Mouse (Mus musculus) MEL (cell line): ENCODE results near the gene Slc29a1. TPM values are rescaled to one million over a fixed set of nuclear protein-coding genes. Genes with fewer than 3 reads are reported as not detected.

ENCODE experiments used
- DNase-seq: peaks from one replicate; pipeline ENCODE4 v3.0.0; 2011; ENCODE audit warnings: low read depth, low spot score
- H3K27ac ChIP-seq: 2 replicates; pipeline ENCODE4 v1.5.1; 2012; ENCODE audit warnings: low read depth, mild to moderate bottlenecking, control low read depth, low read length, moderate library complexity; ENCODE audit not compliant: control insufficient read depth
- H3K27me3 ChIP-seq, 2 experiments: fragments of 150-350 bp in 1 of 2; sonication (generic) in 1 of 2; 2 replicates each; pipeline ENCODE4 v1.6.1; 2012; ENCODE audit warnings: low read length in 2 of 2, mild to moderate bottlenecking in 2 of 2, improper control_type of control experiment in 1 of 2, moderate library complexity in 1 of 2; ENCODE audit not compliant: insufficient read depth in 2 of 2, control insufficient read depth in 1 of 2
- H3K36me3 ChIP-seq, 2 experiments: 2 replicates each; pipeline ENCODE4 v1.6.1; 2012 to 2014; ENCODE audit warnings: low read length in 2 of 2, improper control_type of control experiment in 1 of 2, inconsistent platforms in 1 of 2, mild to moderate bottlenecking in 1 of 2; ENCODE audit not compliant: insufficient read depth in 2 of 2, control insufficient read depth in 1 of 2
- H3K4me1 ChIP-seq, 2 experiments: fragments of 150-350 bp in 1 of 2; sonication (generic) in 1 of 2; 2 replicates each; pipeline ENCODE4 v1.6.1; 2012; ENCODE audit warnings: low read length in 2 of 2, improper control_type of control experiment in 1 of 2, mild to moderate bottlenecking in 1 of 2; ENCODE audit not compliant: insufficient read depth in 2 of 2, control insufficient read depth in 1 of 2
- H3K4me3 ChIP-seq, 2 experiments: fragments of 150-350 bp in 1 of 2; sonication (generic) in 1 of 2; 2 replicates each; pipeline ENCODE4 v1.5.1; 2012; ENCODE audit warnings: low read depth in 2 of 2, low read length in 2 of 2, mild to moderate bottlenecking in 2 of 2, moderate library complexity in 2 of 2, control low read depth in 1 of 2, improper control_type of control experiment in 1 of 2; ENCODE audit not compliant: control insufficient read depth in 1 of 2, insufficient read depth in 1 of 2
- H3K79me2 ChIP-seq: 2 replicates; pipeline ENCODE4 v1.6.1; 2012; ENCODE audit warnings: mild to moderate bottlenecking, low read length, moderate library complexity; ENCODE audit not compliant: control insufficient read depth, poor library complexity, insufficient read depth
- H3K9ac ChIP-seq: 2 replicates; pipeline ENCODE4 v1.6.1; 2012; ENCODE audit warnings: low read depth, mild to moderate bottlenecking, control low read depth, low read length, moderate library complexity; ENCODE audit not compliant: control insufficient read depth, poor library complexity, severe bottlenecking
- H3K9me3 ChIP-seq: fragments of 150-350 bp; sonication (generic); replicated peaks from 2 replicates; pipeline ENCODE4 v1.6.1; 2012; ENCODE audit warnings: mild to moderate bottlenecking, low read length, improper control_type of control experiment, moderate library complexity; ENCODE audit not compliant: insufficient read depth
- BHLHE40 ChIP-seq: IDR thresholded peaks from 2 replicates; pipeline ENCODE4 v1.6.1; 2012; ENCODE audit warnings: low read depth, mild to moderate bottlenecking, inconsistent platforms, low read length, improper control_type of control experiment, borderline replicate concordance
- CHD1 ChIP-seq: IDR thresholded peaks from 2 replicates; pipeline ENCODE4 v1.6.1; 2012; ENCODE audit warnings: low read depth, mild to moderate bottlenecking, inconsistent platforms, low read length, improper control_type of control experiment
- ELF1 ChIP-seq: IDR thresholded peaks from 2 replicates; pipeline ENCODE4 v1.6.1; 2014; ENCODE audit warnings: low read depth, mild to moderate bottlenecking, inconsistent platforms, low read length, improper control_type of control experiment, moderate library complexity
- GATA1 ChIP-seq: IDR thresholded peaks from 2 replicates; pipeline ENCODE4 v1.6.1; 2011; ENCODE audit warnings: low read depth, low read length, improper control_type of control experiment
- MEF2A ChIP-seq: IDR thresholded peaks from 2 replicates; pipeline ENCODE4 v1.6.1; 2014; ENCODE audit warnings: low read depth, mild to moderate bottlenecking, inconsistent platforms, low read length, improper control_type of control experiment; ENCODE audit not compliant: poor library complexity, insufficient replicate concordance, severe bottlenecking; ENCODE audit errors: extremely low read depth
- NRF1 ChIP-seq: IDR thresholded peaks from 2 replicates; pipeline ENCODE4 v1.6.1; 2014; ENCODE audit warnings: low read depth, mild to moderate bottlenecking, inconsistent platforms, low read length, improper control_type of control experiment, moderate library complexity; ENCODE audit not compliant: poor library complexity, insufficient read depth, severe bottlenecking
- POLR2A ChIP-seq, 2 experiments: IDR thresholded peaks; 2 replicates each; pipeline ENCODE4 v1.6.1; 2011 to 2012; ENCODE audit warnings: low read length in 2 of 2, mild to moderate bottlenecking in 2 of 2, control low read depth in 1 of 2, improper control_type of control experiment in 1 of 2, low read depth in 1 of 2, moderate library complexity in 1 of 2; ENCODE audit not compliant: control insufficient read depth in 1 of 2, insufficient read depth in 1 of 2, poor library complexity in 1 of 2
- POLR2AphosphoS5 ChIP-seq: IDR thresholded peaks from 2 replicates; pipeline ENCODE4 v1.6.1; 2012; ENCODE audit warnings: low read depth, borderline replicate concordance, mild to moderate bottlenecking, inconsistent platforms, low read length, moderate library complexity, mixed read lengths
- TBP ChIP-seq: IDR thresholded peaks from 2 replicates; pipeline ENCODE4 v1.8.0; 2011; ENCODE audit warnings: low read depth, low read length, improper control_type of control experiment
- polyA plus RNA-seq, 2 experiments: library from polyadenylated mRNA; stranded (reverse) in 1 of 2; unstranded in 1 of 2; fragments of >175 nt in 1 of 2; fragments of >200 nt in 1 of 2; gene quantifications; 2 replicates each; pipeline versions ENCODE4 v1.2.1 to v1.2.4; 2012; ENCODE audit warnings: low replicate concordance in 2 of 2, low read depth in 1 of 2; ENCODE audit not compliant: insufficient read length in 2 of 2, insufficient read depth in 1 of 2, missing spikeins in 1 of 2
- total RNA-seq: library from RNA; depleted of rRNA; stranded (reverse); fragments of 300-350 nt; gene quantifications from 2 replicates; pipeline ENCODE4 v1.2.3, GENCODE M21; 2012

The Slc29a1 gene
- total and polyA plus RNA-seq, 3 experiments, result 238 to 341 TPM; not detected in 1

- TF ChIP-seq NRF1 (no peak), ELF1 (no peak), CHD1 (no peak), BHLHE40 (no peak), TBP (no peak), MEF2A (no peak)
- TF ChIP-seq, all 39 proteins: peak for 0
Observed at GRCm38 (mm10) chr17:45543115-45543514, 56.3 kb downstream of the Slc29a1 start.

GRCm38 (mm10) chr17:45542705-45543104 lies 56.7 kb downstream of the Slc29a1 start:
- H3K4me3 ChIP-seq, result no peak overlapping the region
- TF ChIP-seq NRF1 (no peak), POLR2AphosphoS5 (no peak), POLR2A (IDR thresholded peaks at IDR 0.05; ENCODE audit: control insufficient read depth in 1 of 2, insufficient read depth in 1 of 2, low read depth in 1 of 2, low read length in 2 of 2, poor library complexity in 1 of 2) (no peak)
- H3K36me3 ChIP-seq, result no peaks in the 10 kb centered on the region
- H3K79me2 ChIP-seq, result no peaks in the 10 kb centered on the region
- no peaks in the 10 kb centered on the region for H3K9me3 ChIP-seq
- H3K27ac ChIP-seq, result no peak overlapping the region
- no peak overlapping the region for H3K9ac ChIP-seq
- DNase-seq, result no peak
- peaks cover 2 to 7% of the 10 kb centered on the region in 2 experiments; a peak in 3 of 4 replicates for H3K27me3 ChIP-seq
- H3K4me1 ChIP-seq, result no peaks in the 10 kb centered on the region

More at GRCm38 (mm10) chr17:45543115-45543514, 56.3 kb downstream of the Slc29a1 start:
- H3K27me3 ChIP-seq, result peaks cover 2 to 7% of the 10 kb centered on the region in 2 experiments; a peak in 3 of 4 replicates
- H3K9me3 ChIP-seq, result no peaks in the 10 kb centered on the region
- H3K4me3 ChIP-seq, result no peak overlapping the region
- no peaks in the 10 kb centered on the region for H3K36me3 ChIP-seq
- DNase-seq, result no peak
- no peak overlapping the region for H3K9ac ChIP-seq
- no peak overlapping the region for H3K27ac ChIP-seq
- H3K79me2 ChIP-seq, result no peaks in the 10 kb centered on the region
- peaks cover 0 to 2% of the 10 kb centered on the region in 2 experiments; a peak in 1 of 4 replicates for H3K4me1 ChIP-seq

GRCm38 (mm10) chr17:45542129-45542528 lies 57.3 kb downstream of the Slc29a1 start:
- no peak for DNase-seq
- H3K9me3 ChIP-seq, result no peaks in the 10 kb centered on the region
- no peak overlapping the region for H3K4me3 ChIP-seq
- no peaks in the 10 kb centered on the region for H3K36me3 ChIP-seq
- no peak overlapping the region for H3K9ac ChIP-seq
- peaks cover 2 to 7% of the 10 kb centered on the region in 2 experiments; a peak in 3 of 4 replicates for H3K27me3 ChIP-seq
- no peak overlapping the region for H3K27ac ChIP-seq
- H3K4me1 ChIP-seq, result no peaks in the 10 kb centered on the region
- TF ChIP-seq MEF2A (no peak), GATA1 (no peak)
- H3K79me2 ChIP-seq, result no peaks in the 10 kb centered on the region
